Mouse (Mus musculus): ENCODE measurements around the gene Zcchc7. TPM values are rescaled to one million over a fixed set of nuclear protein-coding genes. Genes with fewer than 3 reads are reported as not detected.

The Zcchc7 gene
- 13.7 and 23.0 TPM in 2 replicates for polyA plus RNA-seq (2012; ENCODE audit: insufficient read depth, low replicate concordance)

- peak within 1 kb of the TSS; percentile 94 for H3K4me3 ChIP-seq (replicated peaks)
- peaks cover 2% of the 10 kb centered on the region for H3K27me3 ChIP-seq (replicated peaks)
- H3K9me3 ChIP-seq = no peaks in the 10 kb centered on the region
- H3K4me1 ChIP-seq = peaks cover 23% of the 10 kb centered on the region; the same call in 1 of the 2 replicates
- no peaks in the 10 kb centered on the region for H3K36me3 ChIP-seq (replicated peaks; ENCODE audit: low read length)
- TF ChIP-seq FLI1 (IDR thresholded peaks at IDR 0.05; ENCODE audit: low read length) (no peak), GATA1 (IDR thresholded peaks at IDR 0.05; ENCODE audit: borderline replicate concordance, low read length) (no peak)
Measured at GRCm38 (mm10) chr4:44755553-44756133, at the start of gene Zcchc7. Gene Zcchc7, plus strand, starts transcription at chr4:44755877.

GRCm38 (mm10) chr4:44705967-44706366 lies 49.7 kb upstream of the Zcchc7 start:
- Histone ChIP-seq H3K27me3 (replicated peaks) (peaks cover 97% of the 10 kb centered on the region), H3K4me1 (peaks cover 24% of the 10 kb centered on the region), H3K9me3 (peaks cover 4% of the 10 kb centered on the region), H3K4me3 (replicated peaks) (no peak overlapping the region), H3K36me3 (replicated peaks; ENCODE audit: low read length) (no peaks in the 10 kb centered on the region)
- TF ChIP-seq GATA1 (IDR thresholded peaks at IDR 0.05; ENCODE audit: borderline replicate concordance, low read length) (no peak), FLI1 (IDR thresholded peaks at IDR 0.05; ENCODE audit: low read length) (no peak)

GRCm38 (mm10) chr4:44706865-44707264 lies 48.8 kb upstream of the Zcchc7 start:
- H3K9me3 ChIP-seq = peaks cover 4% of the 10 kb centered on the region
- TF ChIP-seq FLI1 (IDR thresholded peaks at IDR 0.05; ENCODE audit: low read length) (no peak), GATA1 (IDR thresholded peaks at IDR 0.05; ENCODE audit: borderline replicate concordance, low read length) (no peak)
- H3K36me3 ChIP-seq (replicated peaks; ENCODE audit: low read length) = no peaks in the 10 kb centered on the region
- peaks cover 28% of the 10 kb centered on the region for H3K4me1 ChIP-seq
- H3K27me3 ChIP-seq (replicated peaks) = peaks cover 98% of the 10 kb centered on the region
- no peak overlapping the region for H3K4me3 ChIP-seq (replicated peaks)

GRCm38 (mm10) chr4:44708311-44708710 lies 47.4 kb upstream of the Zcchc7 start:
- no peak overlapping the region for H3K4me3 ChIP-seq (replicated peaks)
- peaks cover 37% of the 10 kb centered on the region for H3K4me1 ChIP-seq
- H3K36me3 ChIP-seq (replicated peaks; ENCODE audit: low read length) = no peaks in the 10 kb centered on the region
- TF ChIP-seq FLI1 (IDR thresholded peaks at IDR 0.05; ENCODE audit: low read length) = no peak
- TF ChIP-seq GATA1 (IDR thresholded peaks at IDR 0.05; ENCODE audit: borderline replicate concordance, low read length) = no peak
- H3K27me3 ChIP-seq (replicated peaks) = peaks cover 98% of the 10 kb centered on the region
- peaks cover 7% of the 10 kb centered on the region for H3K9me3 ChIP-seq

GRCm38 (mm10) chr4:44709091-44709695 lies 46.5 kb upstream of the Zcchc7 start:
- peaks cover 98% of the 10 kb centered on the region for H3K27me3 ChIP-seq (replicated peaks)
- no peak for TF ChIP-seq FLI1 (IDR thresholded peaks at IDR 0.05; ENCODE audit: low read length)
- TF ChIP-seq GATA1 (IDR thresholded peaks at IDR 0.05; ENCODE audit: borderline replicate concordance, low read length) = no peak
- no peaks in the 10 kb centered on the region for H3K36me3 ChIP-seq (replicated peaks; ENCODE audit: low read length)
- peaks cover 36% of the 10 kb centered on the region for H3K4me1 ChIP-seq
- no peak overlapping the region for H3K4me3 ChIP-seq (replicated peaks)
- H3K9me3 ChIP-seq = peaks cover 13% of the 10 kb centered on the region

- TF ChIP-seq FLI1 (IDR thresholded peaks at IDR 0.05; ENCODE audit: low read length) = no peak
- TF ChIP-seq GATA1 (IDR thresholded peaks at IDR 0.05; ENCODE audit: borderline replicate concordance, low read length) = no peak
- H3K27me3 ChIP-seq (replicated peaks) = peaks cover 98% of the 10 kb centered on the region
- H3K4me1 ChIP-seq = peaks cover 33% of the 10 kb centered on the region
- H3K9me3 ChIP-seq = peaks cover 8% of the 10 kb centered on the region; the same call in 1 of the 2 replicates
- H3K36me3 ChIP-seq (replicated peaks; ENCODE audit: low read length) = no peaks in the 10 kb centered on the region
- no peak within 1 kb of the TSS for H3K4me3 ChIP-seq (replicated peaks)
Measured at GRCm38 (mm10) chr4:44709740-44710700, 45.7 kb upstream of the Zcchc7 start, which contains the start of gene Pax5. Gene Pax5, minus strand, starts transcription at chr4:44710487.

GRCm38 (mm10) chr4:44710701-44711097 lies 45.0 kb upstream of the Zcchc7 start:
- Histone ChIP-seq H3K27me3 (replicated peaks) (peaks cover 98% of the 10 kb centered on the region), H3K4me3 (replicated peaks) (no peak overlapping the region)

GRCm38 (mm10) chr4:44711136-44711900 lies 44.4 kb upstream of the Zcchc7 start:
- Histone ChIP-seq H3K4me1 (peaks cover 33% of the 10 kb centered on the region), H3K9me3 (peaks cover 8% of the 10 kb centered on the region; the same call in 1 of the 2 replicates), H3K4me3 (replicated peaks) (no peak overlapping the region), H3K36me3 (replicated peaks; ENCODE audit: low read length) (no peaks in the 10 kb centered on the region), H3K27me3 (replicated peaks) (peaks cover 95% of the 10 kb centered on the region)
- no peak for TF ChIP-seq GATA1 (IDR thresholded peaks at IDR 0.05; ENCODE audit: borderline replicate concordance, low read length)
- TF ChIP-seq FLI1 (IDR thresholded peaks at IDR 0.05; ENCODE audit: low read length) = no peak

More at GRCm38 (mm10) chr4:44710701-44711097, 45.0 kb upstream of the Zcchc7 start:
- H3K4me1 ChIP-seq = peaks cover 33% of the 10 kb centered on the region
- TF ChIP-seq GATA1 (IDR thresholded peaks at IDR 0.05; ENCODE audit: borderline replicate concordance, low read length) (no peak), FLI1 (IDR thresholded peaks at IDR 0.05; ENCODE audit: low read length) (no peak)
- peaks cover 8% of the 10 kb centered on the region; the same call in 1 of the 2 replicates for H3K9me3 ChIP-seq
- no peaks in the 10 kb centered on the region for H3K36me3 ChIP-seq (replicated peaks; ENCODE audit: low read length)

All from megakaryocyte, embryonic 14.5 days (primary cell).